Mouse (Mus musculus) heart, embryonic 16.5 days (tissue): ENCODE data around the gene Sbds. TPM values are rescaled to one million over a fixed set of nuclear protein-coding genes. Genes with fewer than 3 reads are reported as not detected.

Source experiments
- ATAC-seq: fragments of 200-750 bp; cut with Nextera tagmentation; replicated peaks from 2 replicates; pipeline ENCODE4 v1.8.0; 2017; ENCODE audit warnings: moderate number of reproducible peaks; ENCODE audit not compliant: insufficient read depth, low FRiP score; ENCODE audit errors: extremely low read depth
- H3K27ac ChIP-seq: fragments of 300-500 bp; sonication (generic); 2 replicates; pipeline ENCODE4 v1.5.1; 2014; ENCODE audit warnings: mild to moderate bottlenecking, low read length, control low read depth, moderate library complexity
- H3K27me3 ChIP-seq: fragments of 300-500 bp; sonication (generic); 2 replicates; pipeline ENCODE4 v1.6.1; 2014; ENCODE audit warnings: low read length, mixed read lengths; ENCODE audit not compliant: control insufficient read depth, insufficient read depth
- H3K36me3 ChIP-seq: fragments of 300-500 bp; sonication (generic); 2 replicates; pipeline ENCODE4 v1.6.1; 2014; ENCODE audit not compliant: control insufficient read depth, insufficient read depth
- H3K4me1 ChIP-seq: fragments of 300-500 bp; sonication (generic); 2 replicates; pipeline ENCODE4 v1.6.1; 2014; ENCODE audit warnings: low read length, mixed read lengths; ENCODE audit not compliant: control insufficient read depth, insufficient read depth
- H3K4me2 ChIP-seq: fragments of 300-500 bp; sonication (generic); 2 replicates; pipeline ENCODE4 v1.6.1; 2014; ENCODE audit warnings: low read depth, mild to moderate bottlenecking, control low read depth, low read length
- H3K4me3 ChIP-seq: fragments of 300-500 bp; sonication (generic); 2 replicates; pipeline ENCODE4 v1.5.1; 2014; ENCODE audit warnings: mild to moderate bottlenecking, control low read depth, low read length
- H3K9ac ChIP-seq: fragments of 300-500 bp; sonication (generic); 2 replicates; pipeline ENCODE4 v1.6.1; 2014; ENCODE audit warnings: low read length, control low read depth
- H3K9me3 ChIP-seq: fragments of 300-500 bp; sonication (generic); replicated peaks from 2 replicates; pipeline ENCODE4 v1.6.1; 2016; ENCODE audit warnings: low read length; ENCODE audit not compliant: control insufficient read depth
- WGBS: fragments of 180-500 bp; shearing (Covaris S2); extraction: QIAGEN DNeasy Blood & Tissue Kit; methylation state at CpG from one replicate; pipeline ENCODE4 v1.1.7; 2014; 5-methylcytosine and 5-hydroxymethylcytosine counted together
- polyA plus RNA-seq: library from polyadenylated mRNA; unstranded; fragments of >200 nt; fragmentation: Nextera tagmentation; extraction: Ambion mirVana; gene quantifications from 2 replicates; pipeline ENCODE4 v1.2.1, GENCODE M21; 2015

Sbds gene
- polyA plus RNA-seq, 1 experiment from 2014 or later, result 65.7 TPM

- Histone ChIP-seq H3K36me3 (peaks cover 8% of the 10 kb centered on the region; the same call in 1 of the 2 replicates), H3K27me3 (no peaks in the 10 kb centered on the region), H3K4me1 (peaks cover 11% of the 10 kb centered on the region), H3K9ac (no peak overlapping the region), H3K4me3 (no peak overlapping the region), H3K9me3 (no peaks in the 10 kb centered on the region), H3K27ac (no peak overlapping the region), H3K4me2 (no peak overlapping the region)
- WGBS, result 87% methylated on average over 5 of the region's 5 CpGs
- ATAC-seq, result no peak
Observed at GRCm38 (mm10) chr5:130218336-130218735, 37.0 kb downstream of the Sbds start.

GRCm38 (mm10) chr5:130217406-130217805, 37.9 kb downstream of the Sbds start:
- ATAC-seq, result no peak
- Histone ChIP-seq H3K4me2 (no peak overlapping the region), H3K4me3 (no peak overlapping the region), H3K36me3 (peaks cover 12% of the 10 kb centered on the region), H3K4me1 (peaks cover 6% of the 10 kb centered on the region), H3K9me3 (no peaks in the 10 kb centered on the region), H3K27ac (no peak overlapping the region), H3K9ac (no peak overlapping the region), H3K27me3 (no peaks in the 10 kb centered on the region)
- WGBS, result 85% methylated on average over 4 of the region's 4 CpGs

- Histone ChIP-seq H3K27ac (no peak within 1 kb of the TSS), H3K9me3 (no peaks in the 10 kb centered on the region), H3K4me3 (no peak within 1 kb of the TSS), H3K4me2 (no peak within 1 kb of the TSS), H3K4me1 (peaks cover 6% of the 10 kb centered on the region), H3K27me3 (no peaks in the 10 kb centered on the region), H3K9ac (no peak within 1 kb of the TSS), H3K36me3 (peaks cover 16% of the 10 kb centered on the region)
- no peak for ATAC-seq
- WGBS, result 73% methylated on average over 7 of the region's 7 CpGs
Observed at GRCm38 (mm10) chr5:130216781-130217180, 38.5 kb downstream of the Sbds start, which contains the start of gene Tmem248. Gene Tmem248, plus strand, starts transcription at chr5:130217081.

GRCm38 (mm10) chr5:130212956-130213355, 42.4 kb downstream of the Sbds start:
- Histone ChIP-seq H3K9ac (no peak overlapping the region), H3K27ac (no peak overlapping the region), H3K4me1 (no peaks in the 10 kb centered on the region), H3K27me3 (no peaks in the 10 kb centered on the region), H3K36me3 (peaks cover 37% of the 10 kb centered on the region), H3K4me3 (no peak overlapping the region), H3K4me2 (no peak overlapping the region), H3K9me3 (no peaks in the 10 kb centered on the region)
- ATAC-seq, result no peak
- WGBS, result 91% methylated on average over 11 of the region's 11 CpGs

GRCm38 (mm10) chr5:130207299-130207698, 48.0 kb downstream of the Sbds start:
- H3K27ac ChIP-seq, result no peak overlapping the region
- H3K4me3 ChIP-seq, result no peak overlapping the region
- ATAC-seq, result no peak
- no peaks in the 10 kb centered on the region for H3K4me1 ChIP-seq
- no peak overlapping the region for H3K9ac ChIP-seq
- peaks cover 29% of the 10 kb centered on the region for H3K36me3 ChIP-seq
- 91% methylated on average over 4 of the region's 4 CpGs for WGBS
- H3K9me3 ChIP-seq, result no peaks in the 10 kb centered on the region
- no peak overlapping the region for H3K4me2 ChIP-seq
- H3K27me3 ChIP-seq, result no peaks in the 10 kb centered on the region

- H3K4me3 ChIP-seq, result no peak overlapping the region
- no peak overlapping the region for H3K27ac ChIP-seq
- H3K9ac ChIP-seq, result no peak overlapping the region
- 92% methylated on average over 3 of the region's 3 CpGs for WGBS
- H3K4me2 ChIP-seq, result no peak overlapping the region
- no peak for ATAC-seq
- H3K36me3 ChIP-seq, result peaks cover 28% of the 10 kb centered on the region
- no peaks in the 10 kb centered on the region for H3K4me1 ChIP-seq
- no peaks in the 10 kb centered on the region for H3K9me3 ChIP-seq
- no peaks in the 10 kb centered on the region for H3K27me3 ChIP-seq
Observed at GRCm38 (mm10) chr5:130205441-130206023, 49.8 kb downstream of the Sbds start.

GRCm38 (mm10) chr5:130204560-130204959, 50.8 kb downstream of the Sbds start:
- no peaks in the 10 kb centered on the region for H3K4me1 ChIP-seq
- H3K4me2 ChIP-seq, result no peak overlapping the region
- H3K27me3 ChIP-seq, result no peaks in the 10 kb centered on the region
- ATAC-seq, result no peak
- no peak overlapping the region for H3K4me3 ChIP-seq
- H3K36me3 ChIP-seq, result peaks cover 24% of the 10 kb centered on the region
- H3K9ac ChIP-seq, result no peak overlapping the region
- WGBS, result 83% methylated on average over 6 of the region's 6 CpGs
- no peaks in the 10 kb centered on the region for H3K9me3 ChIP-seq
- no peak overlapping the region for H3K27ac ChIP-seq

- Histone ChIP-seq H3K27me3 (no peaks in the 10 kb centered on the region), H3K27ac (no peak overlapping the region), H3K9ac (no peak overlapping the region), H3K36me3 (peaks cover 18% of the 10 kb centered on the region), H3K4me1 (no peaks in the 10 kb centered on the region), H3K4me3 (no peak overlapping the region), H3K4me2 (no peak overlapping the region), H3K9me3 (no peaks in the 10 kb centered on the region)
- ATAC-seq, result no peak
- WGBS, result 55% methylated on average over 4 of the region's 4 CpGs
Observed at GRCm38 (mm10) chr5:130203948-130204347, 51.4 kb downstream of the Sbds start.

- H3K27me3 ChIP-seq, result no peaks in the 10 kb centered on the region
- 73% methylated on average over 10 of the region's 10 CpGs for WGBS
- no peak for ATAC-seq
- peaks cover 25% of the 10 kb centered on the region for H3K36me3 ChIP-seq
- H3K4me3 ChIP-seq, result no peak overlapping the region
- no peaks in the 10 kb centered on the region for H3K9me3 ChIP-seq
- peaks cover 6% of the 10 kb centered on the region for H3K4me1 ChIP-seq
- H3K27ac ChIP-seq, result no peak overlapping the region
- H3K9ac ChIP-seq, result no peak overlapping the region
- no peak overlapping the region for H3K4me2 ChIP-seq
Observed at GRCm38 (mm10) chr5:130200233-130201029, 54.9 kb downstream of the Sbds start.
